Mouse (Mus musculus) heart, postnatal 0 days (tissue): Measurements from ENCODE around the gene Ctbs.

ENCODE experiments used
- CTCF ChIP-seq: IDR thresholded peaks from 2 replicates; pipeline ENCODE4 v1.5.1; 2016; ENCODE audit warnings: antibody characterized with exemption, control low read depth, low read depth
- EP300 ChIP-seq: IDR thresholded peaks from 2 replicates; pipeline ENCODE4 v1.6.1; 2016; ENCODE audit warnings: antibody characterized with exemption, low read depth

DNA sequence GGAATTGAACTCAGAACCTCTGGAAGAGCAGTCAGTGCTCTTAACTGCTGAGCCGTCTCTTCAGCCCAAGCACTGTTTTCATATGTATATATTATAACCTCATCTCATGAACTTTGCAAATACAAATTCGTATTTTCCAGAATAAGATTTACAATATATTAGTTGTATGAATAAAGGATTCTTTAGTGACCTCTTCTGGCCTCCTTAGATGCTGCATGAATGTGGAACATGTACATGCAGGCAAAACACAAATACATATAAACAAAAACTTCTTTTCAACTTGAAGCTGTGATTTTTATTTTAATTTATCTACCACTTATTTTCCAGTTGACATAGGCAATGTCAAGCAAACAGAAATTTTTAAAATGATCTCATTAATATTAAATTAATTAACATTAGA is 32.4 kb downstream of the Ctbs start:
- TF ChIP-seq EP300 (no peak), CTCF (peak; percentile 28)
